Mouse (Mus musculus) embryonic stem cell, embryonic (primary cell): Measurements from ENCODE around the gene Lrrc73.

ENCODE experiments used
- CTCF ChIA-PET, 4 experiments: fragments of 300-600 bp in 2 of 4; fragments of 350-600 bp in 2 of 4; sonication (Branson Sonifier 250); formaldehyde crosslinking; loops; one replicate each; lab custom pipeline; 2022; ENCODE audit warnings: inconsistent platforms in 2 of 4; lab: Charles Lee
- POLR2A ChIA-PET, 4 experiments: fragments of 300-600 bp in 2 of 4; fragments of 350-600 bp in 2 of 4; sonication (Branson Sonifier 250); formaldehyde crosslinking; loops; one replicate each; lab custom pipeline; 2022; ENCODE audit warnings: antibody characterized with exemption in 4 of 4, inconsistent platforms in 1 of 4; lab: Charles Lee

Gene Lrrc73

GRCm38 (mm10) chr17:46296601-46297000 is 43.3 kb downstream of the Lrrc73 start:
- ChIA-PET CTCF (interaction anchor here in 2 of 4 experiments (1.0 to 4.8 kb wide), 2 partner anchors 30 to 31 kb away, joined by 5 to 24 read pairs; no protein-coding TSS in a partner anchor), POLR2A (interaction anchor here in 2 of 4 experiments (1.0 to 4.0 kb wide), 8 partner anchors 8 to 30 kb away, joined by 3 to 15 read pairs (median 6); no protein-coding TSS in a partner anchor)

GRCm38 (mm10) chr17:46297028-46297363 is 43.7 kb downstream of the Lrrc73 start:
- CTCF ChIA-PET = interaction anchor here (0.9 to 4.8 kb wide), 4 partner anchors 30 to 31 kb away, joined by 3 to 24 read pairs (median 9); no protein-coding TSS in a partner anchor
- POLR2A ChIA-PET = interaction anchor here (0.6 to 4.0 kb wide), 14 partner anchors 8 to 37 kb away, joined by 3 to 15 read pairs (median 4); partner anchors contain the start of gene Abcc10 (in 2 of the 4)

GRCm38 (mm10) chr17:46297364-46298219 is 44.3 kb downstream of the Lrrc73 start, which contains the start of gene Dlk2:
TSS of gene Dlk2 (plus strand) at chr17:46297421.
- ChIA-PET CTCF (interaction anchor here (0.5 to 4.8 kb wide), 7 partner anchors 11 to 228 kb away, joined by 3 to 24 read pairs (median 3); no protein-coding TSS in a partner anchor), POLR2A (interaction anchor here (0.6 to 4.0 kb wide), 18 partner anchors 9 to 204 kb away, joined by 3 to 15 read pairs (median 4); partner anchors contain the start of gene Abcc10 (in 2 of the 4))

GRCm38 (mm10) chr17:46298220-46298913 is 45.0 kb downstream of the Lrrc73 start:
- CTCF ChIA-PET = interaction anchor here (0.5 to 4.8 kb wide), 12 partner anchors 12 to 223 kb away, joined by 3 to 24 read pairs (median 3); no protein-coding TSS in a partner anchor
- POLR2A ChIA-PET = interaction anchor here (0.6 to 4.0 kb wide), 13 partner anchors 10 to 203 kb away, joined by 3 to 15 read pairs (median 5); no protein-coding TSS in a partner anchor

GRCm38 (mm10) chr17:46301892-46302291 is 48.6 kb downstream of the Lrrc73 start:
- CTCF ChIA-PET = interaction anchor here (0.6 to 2.1 kb wide), 5 partner anchors 14 to 1220 kb away, joined by 3 to 8 read pairs (median 3); no protein-coding TSS in a partner anchor
- POLR2A ChIA-PET = interaction anchor here in 2 of 4 experiments (0.7 to 2.8 kb wide), 21 partner anchors 12 to 152 kb away, joined by 3 to 16 read pairs (median 3); partner anchors contain the start of genes Abcc10 (in 2 of the 2), Polr1c (in 1 of the 2) and Yipf3 (in 1 of the 2)

GRCm38 (mm10) chr17:46304184-46304583 is 50.9 kb downstream of the Lrrc73 start:
- CTCF ChIA-PET = interaction anchor here in 2 of 4 experiments (1.2 to 2.0 kb wide), 2 partner anchors 24 to 67 kb away, joined by 3 to 4 read pairs; partner anchors contain the start of gene Abcc10 (in 1 of the 2)
- POLR2A ChIA-PET = interaction anchor here in 2 of 4 experiments (0.6 to 1.1 kb wide), 4 partner anchors 10 to 265 kb away, joined by 3 to 4 read pairs (median 3); no protein-coding TSS in a partner anchor
